ENCODE assay signal across 8 mouse cellular contexts in genomic region chr8:46739003-46739949, GRCm38 (mm10). TPM values are rescaled to one million over a fixed set of nuclear protein-coding genes. Genes with fewer than 3 reads are reported as not detected.
A peak's percentile ranks its signal among the peaks of the same experiment; 100 is the strongest.
DNase-seq lines count a peak whose midpoint lies in the region; ATAC-seq lines count a peak whose summit lies in the region.

Gene Irf2, plus strand, starts transcription at chr8:46739732.

- under 1% methylated on average over 50 of the region's 51 CpGs for WGBS in embryonic facial prominence, embryonic 10.5 days
- WGBS in intestine, embryonic 16.5 days = under 1% methylated on average over 48 of the region's 51 CpGs
- WGBS in limb, embryonic 10.5 days = 1% methylated on average over 51 of the region's 51 CpGs
- WGBS in midbrain, embryonic 12.5 days = under 1% methylated on average over 46 of the region's 51 CpGs

- no peaks in the 10 kb centered on the region for H3K36me3 ChIP-seq in embryonic facial prominence, embryonic 10.5 days (replicated peaks)
- no peaks in the 10 kb centered on the region for H3K36me3 ChIP-seq in intestine, embryonic 16.5 days (ENCODE audit: control insufficient read depth, insufficient read depth, low read length)
- H3K36me3 ChIP-seq in limb, embryonic 10.5 days = no peaks in the 10 kb centered on the region; the same call in 1 of the 2 replicates
- no peaks in the 10 kb centered on the region for H3K36me3 ChIP-seq in midbrain, embryonic 12.5 days

- H3K4me2 ChIP-seq in intestine, embryonic 16.5 days (ENCODE audit: low read depth, low read length) = peak within 1 kb of the TSS; percentile 77
- H3K4me2 ChIP-seq in midbrain, embryonic 12.5 days (replicated peaks) = peak within 1 kb of the TSS; percentile 85

- peak; percentile 82 for DNase-seq in layer of hippocampus, adult 11-12 months (ENCODE audit: low spot score)
- DNase-seq in layer of hippocampus, adult 9-10 months (ENCODE audit: low spot score) = no peak
- DNase-seq in embryonic facial prominence, embryonic 10.5 days (ENCODE audit: low spot score) = peak; percentile 93
- peak; percentile 72 to 87 for DNase-seq in gastrocnemius, postnatal 4 days (ENCODE audit: low spot score in 2 of 2)
- peak; percentile 89 for DNase-seq in limb, embryonic 10.5 days (ENCODE audit: low spot score)
- DNase-seq in skeletal muscle tissue, adult 2 months (ENCODE audit: low read depth, low spot score) = peak; percentile 94

- peaks cover 4% of the 10 kb centered on the region; the same call in 1 of the 2 replicates for H3K9me3 ChIP-seq in embryonic facial prominence, embryonic 10.5 days
- no peaks in the 10 kb centered on the region for H3K9me3 ChIP-seq in intestine, embryonic 16.5 days (ENCODE audit: control insufficient read depth, low read length)
- no peaks in the 10 kb centered on the region for H3K9me3 ChIP-seq in limb, embryonic 10.5 days (replicated peaks)
- H3K9me3 ChIP-seq in midbrain, embryonic 12.5 days = peaks cover 6% of the 10 kb centered on the region; the same call in 1 of the 2 replicates

- ATAC-seq in intestine, embryonic 16.5 days = peak; percentile 89
- ATAC-seq in midbrain, embryonic 12.5 days (ENCODE audit: low FRiP score, low read depth) = peak; percentile 71

- peak within 1 kb of the TSS; percentile 99 for H3K9ac ChIP-seq in intestine, embryonic 16.5 days (ENCODE audit: low read depth, low read length)
- H3K9ac ChIP-seq in midbrain, embryonic 12.5 days (replicated peaks) = peak within 1 kb of the TSS; percentile 96

- peak within 1 kb of the TSS; percentile 92 for H3K4me3 ChIP-seq in embryonic facial prominence, embryonic 10.5 days
- H3K4me3 ChIP-seq in intestine, embryonic 16.5 days (ENCODE audit: low read length) = peak within 1 kb of the TSS; percentile 93
- H3K4me3 ChIP-seq in limb, embryonic 10.5 days = peak within 1 kb of the TSS; percentile 95
- H3K4me3 ChIP-seq in midbrain, embryonic 12.5 days = peak within 1 kb of the TSS; percentile 94

- peak within 1 kb of the TSS; percentile 98 for H3K27ac ChIP-seq in embryonic facial prominence, embryonic 10.5 days (replicated peaks)
- H3K27ac ChIP-seq in intestine, embryonic 16.5 days (ENCODE audit: low read length) = peak within 1 kb of the TSS; percentile 96
- H3K27ac ChIP-seq in limb, embryonic 10.5 days = peak within 1 kb of the TSS; percentile 99
- H3K27ac ChIP-seq in midbrain, embryonic 12.5 days (replicated peaks) = peak within 1 kb of the TSS; percentile 90

- H3K4me1 ChIP-seq in embryonic facial prominence, embryonic 10.5 days = peaks cover 23% of the 10 kb centered on the region
- H3K4me1 ChIP-seq in intestine, embryonic 16.5 days (ENCODE audit: control insufficient read depth, insufficient read depth, low read length) = peaks cover 25% of the 10 kb centered on the region
- H3K4me1 ChIP-seq in limb, embryonic 10.5 days = peaks cover 22% of the 10 kb centered on the region
- peaks cover 12% of the 10 kb centered on the region for H3K4me1 ChIP-seq in midbrain, embryonic 12.5 days

- no peaks in the 10 kb centered on the region for H3K27me3 ChIP-seq in embryonic facial prominence, embryonic 10.5 days (replicated peaks; ENCODE audit: low read depth, poor library complexity, severe bottlenecking)
- no peaks in the 10 kb centered on the region for H3K27me3 ChIP-seq in intestine, embryonic 16.5 days (replicated peaks; ENCODE audit: control insufficient read depth, insufficient read depth, low read length)
- no peaks in the 10 kb centered on the region for H3K27me3 ChIP-seq in limb, embryonic 10.5 days (ENCODE audit: low read depth, poor library complexity, severe bottlenecking)
- H3K27me3 ChIP-seq in midbrain, embryonic 12.5 days = peaks cover 5% of the 10 kb centered on the region; the same call in 1 of the 2 replicates

RNA-seq across cellular contexts. Expression of gene Irf2, which starts in this region (rescaled TPM):
- polyA plus RNA-seq in embryonic facial prominence, embryonic 10.5 days (2016; fragmentation: Nextera tagmentation; extraction: Ambion mirVana) = 9.7 TPM in 2 replicates
- total RNA-seq in gastrocnemius, postnatal 4 days (2021) = 10 to 100 TPM; 34.2 to 41.5 TPM
- polyA plus RNA-seq in intestine, embryonic 16.5 days (2015; fragmentation: Nextera tagmentation; extraction: Ambion mirVana) = 23.4 and 29.0 TPM in 2 replicates
- polyA plus RNA-seq in limb, embryonic 10.5 days (2016; fragmentation: Nextera tagmentation; extraction: Ambion mirVana) = 7.7 and 8.1 TPM in 2 replicates
- polyA plus RNA-seq in midbrain, embryonic 12.5 days (2016; fragmentation: Nextera tagmentation; extraction: Ambion mirVana) = 7.7 and 9.4 TPM in 2 replicates
